Mouse (Mus musculus) lung, embryonic 14.5 days (tissue): ENCODE results near the gene Wbp1l. TPM values are rescaled to one million over a fixed set of nuclear protein-coding genes. Genes with fewer than 3 reads are reported as not detected.

Source experiments
- ATAC-seq: fragments of 200-750 bp; cut with Nextera tagmentation; 2 replicates; pipeline ENCODE4 v1.8.0; 2017; ENCODE audit warnings: mild to moderate bottlenecking, moderate TSS enrichment, moderate library complexity; ENCODE audit not compliant: insufficient read depth
- DNase-seq: peaks from one replicate; pipeline ENCODE4 v3.0.0-alpha.2; 2015
- H3K27ac ChIP-seq: fragments of 300-500 bp; sonication (generic); 2 replicates; pipeline ENCODE4 v1.5.1; 2014; ENCODE audit warnings: low read depth, mild to moderate bottlenecking, moderate library complexity
- H3K27me3 ChIP-seq: fragments of 300-500 bp; sonication (generic); 2 replicates; pipeline ENCODE4 v1.6.1; 2014; ENCODE audit warnings: low read length, control low read depth; ENCODE audit not compliant: insufficient read depth
- H3K36me3 ChIP-seq: fragments of 300-500 bp; sonication (generic); 2 replicates; pipeline ENCODE4 v1.6.1; 2014; ENCODE audit warnings: control low read depth; ENCODE audit not compliant: insufficient read depth
- H3K4me1 ChIP-seq: fragments of 300-500 bp; sonication (generic); 2 replicates; pipeline ENCODE4 v1.6.1; 2014; ENCODE audit warnings: antibody characterized with exemption, control low read depth; ENCODE audit not compliant: insufficient read depth
- H3K4me2 ChIP-seq: fragments of 300-500 bp; sonication (generic); 2 replicates; pipeline ENCODE4 v1.6.1; 2014; ENCODE audit warnings: mild to moderate bottlenecking
- H3K4me3 ChIP-seq: fragments of 300-500 bp; sonication (generic); 2 replicates; pipeline ENCODE4 v1.5.1; 2014; ENCODE audit warnings: low read depth, low read length
- H3K9ac ChIP-seq: fragments of 300-500 bp; sonication (generic); 2 replicates; pipeline ENCODE4 v1.6.1; 2014
- H3K9me3 ChIP-seq: fragments of 300-500 bp; sonication (generic); 2 replicates; pipeline ENCODE4 v1.6.1; 2016; ENCODE audit warnings: low read depth, low read length, control low read depth
- CTCF ChIP-seq: IDR thresholded peaks from 2 replicates; pipeline ENCODE4 v1.5.1; 2016; ENCODE audit warnings: antibody characterized with exemption, low read depth
- WGBS: fragments of 180-500 bp; shearing (Covaris S2); extraction: QIAGEN DNeasy Blood & Tissue Kit; methylation state at CpG from one replicate; pipeline ENCODE4 v1.1.7; 2014; 5-methylcytosine and 5-hydroxymethylcytosine counted together
- polyA plus RNA-seq: library from polyadenylated mRNA; unstranded; fragments of >200 nt; fragmentation: Nextera tagmentation; extraction: Ambion mirVana; gene quantifications from 2 replicates; pipeline ENCODE4 v1.2.1, GENCODE M21; 2014

Gene Wbp1l
- polyA plus RNA-seq, 1 experiment from 2014 or later: 43.1 TPM

GRCm38 (mm10) chr19:46669802-46670201 is 70.9 kb downstream of the Wbp1l start:
- no peak for TF ChIP-seq CTCF
- no peak overlapping the region for H3K4me2 ChIP-seq
- no peak for ATAC-seq
- H3K9ac ChIP-seq: no peak overlapping the region
- DNase-seq: no peak
- no peaks in the 10 kb centered on the region for H3K9me3 ChIP-seq
- H3K27me3 ChIP-seq: 0 out of 2 replicates have a peak, but pooled peaks cover 3% of the 10 kb centered on the region
- H3K36me3 ChIP-seq: no peaks in the 10 kb centered on the region
- H3K4me3 ChIP-seq: no peak overlapping the region
- no peaks in the 10 kb centered on the region for H3K4me1 ChIP-seq
- 53% methylated on average over 5 of the region's 5 CpGs for WGBS
- H3K27ac ChIP-seq: no peak overlapping the region

- Histone ChIP-seq H3K4me3 (no peak overlapping the region), H3K4me1 (no peaks in the 10 kb centered on the region), H3K9me3 (no peaks in the 10 kb centered on the region), H3K27ac (no peak overlapping the region), H3K9ac (no peak overlapping the region), H3K36me3 (no peaks in the 10 kb centered on the region), H3K4me2 (no peak overlapping the region), H3K27me3 (0 out of 2 replicates have a peak, but pooled peaks cover 3% of the 10 kb centered on the region)
- 25% methylated on average over 13 of the region's 13 CpGs for whole genome bisulfite sequencing
- peak; percentile 89 for TF ChIP-seq CTCF
- ATAC-seq (peak; percentile 83), DNase-seq (peak; percentile 84)
Observed at GRCm38 (mm10) chr19:46670691-46671090, 71.8 kb downstream of the Wbp1l start.

- H3K9me3 ChIP-seq: no peaks in the 10 kb centered on the region
- H3K4me2 ChIP-seq: no peak within 1 kb of the TSS
- DNase-seq: no peak
- no peak within 1 kb of the TSS for H3K27ac ChIP-seq
- ATAC-seq: no peak
- no peak within 1 kb of the TSS for H3K4me3 ChIP-seq
- 21% methylated on average over 5 of the region's 5 CpGs for WGBS
- H3K9ac ChIP-seq: no peak within 1 kb of the TSS
- H3K36me3 ChIP-seq: no peaks in the 10 kb centered on the region
- TF ChIP-seq CTCF: no peak
- no peaks in the 10 kb centered on the region for H3K4me1 ChIP-seq
- H3K27me3 ChIP-seq: 0 out of 2 replicates have a peak, but pooled peaks cover 3% of the 10 kb centered on the region
Observed at GRCm38 (mm10) chr19:46672766-46673418, 74.0 kb downstream of the Wbp1l start, which contains the start of gene Cyp17a1. Gene Cyp17a1 (minus strand): TSS chr19:46673172.

GRCm38 (mm10) chr19:46675641-46676040 is 76.8 kb downstream of the Wbp1l start:
- ATAC-seq: no peak
- no peaks in the 10 kb centered on the region for H3K4me1 ChIP-seq
- H3K9me3 ChIP-seq: no peaks in the 10 kb centered on the region
- H3K36me3 ChIP-seq: no peaks in the 10 kb centered on the region
- WGBS: 82% methylated on average over 3 of the region's 3 CpGs
- H3K4me3 ChIP-seq: no peak overlapping the region
- H3K27ac ChIP-seq: no peak overlapping the region
- no peak for DNase-seq
- TF ChIP-seq CTCF: no peak
- H3K27me3 ChIP-seq: no peaks in the 10 kb centered on the region
- H3K4me2 ChIP-seq: no peak overlapping the region
- H3K9ac ChIP-seq: no peak overlapping the region

- H3K4me2 ChIP-seq: no peak overlapping the region
- no peaks in the 10 kb centered on the region; the same call in 1 of the 2 replicates for H3K4me1 ChIP-seq
- 44% methylated on average over 12 of the region's 12 CpGs for WGBS
- TF ChIP-seq CTCF: no peak
- no peak overlapping the region for H3K4me3 ChIP-seq
- ATAC-seq: no peak
- DNase-seq: no peak
- no peaks in the 10 kb centered on the region for H3K27me3 ChIP-seq
- H3K36me3 ChIP-seq: no peaks in the 10 kb centered on the region
- no peaks in the 10 kb centered on the region for H3K9me3 ChIP-seq
- no peak overlapping the region for H3K9ac ChIP-seq
- H3K27ac ChIP-seq: no peak overlapping the region
Observed at GRCm38 (mm10) chr19:46679720-46680383, 81.0 kb downstream of the Wbp1l start.

GRCm38 (mm10) chr19:46689460-46690372 is 90.8 kb downstream of the Wbp1l start, which contains the start of gene Borcs7:
Gene Borcs7 (plus strand): TSS chr19:46689906.
- Histone ChIP-seq H3K9ac (peak within 1 kb of the TSS; percentile 82), H3K4me3 (peak within 1 kb of the TSS; percentile 72), H3K4me2 (peak within 1 kb of the TSS; percentile 69), H3K9me3 (no peaks in the 10 kb centered on the region), H3K4me1 (peaks cover 5% of the 10 kb centered on the region; the same call in 1 of the 2 replicates), H3K27me3 (no peaks in the 10 kb centered on the region), H3K27ac (peak within 1 kb of the TSS; percentile 81), H3K36me3 (no peaks in the 10 kb centered on the region)
- DNase-seq (peak; percentile 91), ATAC-seq (peak; percentile 97)
- no peak for TF ChIP-seq CTCF
- WGBS: 3% methylated on average over 44 of the region's 44 CpGs
